ENCODE assay signal across 8 mouse cellular contexts in genomic region chr10:127288800-127289572, GRCm38 (mm10). TPM values are rescaled to one million over a fixed set of nuclear protein-coding genes. Genes with fewer than 3 reads are reported as not detected.
DNase-seq lines count a peak whose midpoint lies in the region; ATAC-seq lines count a peak whose summit lies in the region.

Mbd6 (minus strand) TSS chr10:127289018.

- H3K9ac ChIP-seq in embryonic facial prominence, embryonic 14.5 days (ENCODE audit: low read depth, low read length): peak within 1 kb of the TSS; percentile 84

- peak; percentile 9 for ATAC-seq in embryonic facial prominence, embryonic 14.5 days (ENCODE audit: low read depth)
- ATAC-seq in monocyte, adult 5-6 weeks (replicated peaks; ENCODE audit: insufficient number of reproducible peaks, low FRiP score, low TSS enrichment, poor library complexity, severe bottlenecking): peak; percentile 51

- peak within 1 kb of the TSS; percentile 59 for H3K4me3 ChIP-seq in embryonic facial prominence, embryonic 14.5 days (ENCODE audit: low read depth, low read length)

- peaks cover 30% of the 10 kb centered on the region for H3K4me1 ChIP-seq in embryonic facial prominence, embryonic 14.5 days (ENCODE audit: control insufficient read depth, insufficient read depth, low read length)

- peak within 1 kb of the TSS; percentile 95 for H3K4me2 ChIP-seq in embryonic facial prominence, embryonic 14.5 days (ENCODE audit: low read depth, low read length)

- no peaks in the 10 kb centered on the region for H3K9me3 ChIP-seq in embryonic facial prominence, embryonic 14.5 days (ENCODE audit: control insufficient read depth, low read length)

- H3K36me3 ChIP-seq in embryonic facial prominence, embryonic 14.5 days (ENCODE audit: control insufficient read depth, insufficient read depth, low read length): peaks cover 42% of the 10 kb centered on the region

- under 1% methylated on average over 12 of the region's 65 CpGs for WGBS in embryonic facial prominence, embryonic 14.5 days

- no peaks in the 10 kb centered on the region for H3K27me3 ChIP-seq in embryonic facial prominence, embryonic 14.5 days (replicated peaks; ENCODE audit: control insufficient read depth, insufficient read depth, low read length)

- peak within 1 kb of the TSS; percentile 98 for H3K27ac ChIP-seq in embryonic facial prominence, embryonic 14.5 days (replicated peaks; ENCODE audit: low read depth, low read length)

- DNase-seq in 3T3-L1 (ENCODE audit: low read depth, low spot score): peak; percentile 87
- peak; percentile 76 to 79 for DNase-seq in adrenal gland, postnatal 4 days (ENCODE audit: low spot score in 2 of 2)
- peak; percentile 86 for DNase-seq in embryonic facial prominence, embryonic 14.5 days (ENCODE audit: low spot score)
- DNase-seq in heart, adult 8-10 months (ENCODE audit: low spot score): peak; percentile 89
- peak; percentile 92 for DNase-seq in kidney, adult 9 months
- DNase-seq in liver: peak; percentile 93
- DNase-seq in spleen, postnatal 4 days (ENCODE audit: low spot score in 2 of 2): peak; percentile 93 to 97

RNA-seq across cellular contexts. Expression of gene Mbd6, which starts in this region (rescaled TPM):
- total RNA-seq in adrenal gland, postnatal 4 days (2021): 10 to 100 TPM; 89.7 to 92.6 TPM
- 15.8 and 17.6 TPM in 2 replicates for polyA plus RNA-seq in embryonic facial prominence, embryonic 14.5 days (2014; fragmentation: Nextera tagmentation; extraction: Ambion mirVana)
- total RNA-seq in heart, adult 8-10 months (2022): 10 to 100 TPM; 17.6 to 25.5 (median 19.5) TPM
- 4.2 to 15.5 TPM (median 12.1 TPM) in 3 replicates for total RNA-seq in monocyte, adult 5-6 weeks (2017)

Comparison
In these comparisons a context has a peak if more than half of its experiments do, and no peak if none do; other contexts are left out.
1. Peak in every context shown above with its lines: DNase-seq, ATAC-seq, H3K4me3 ChIP-seq and H3K27ac ChIP-seq.